Mouse (Mus musculus): ENCODE results near the gene Zfp628.

DNA sequence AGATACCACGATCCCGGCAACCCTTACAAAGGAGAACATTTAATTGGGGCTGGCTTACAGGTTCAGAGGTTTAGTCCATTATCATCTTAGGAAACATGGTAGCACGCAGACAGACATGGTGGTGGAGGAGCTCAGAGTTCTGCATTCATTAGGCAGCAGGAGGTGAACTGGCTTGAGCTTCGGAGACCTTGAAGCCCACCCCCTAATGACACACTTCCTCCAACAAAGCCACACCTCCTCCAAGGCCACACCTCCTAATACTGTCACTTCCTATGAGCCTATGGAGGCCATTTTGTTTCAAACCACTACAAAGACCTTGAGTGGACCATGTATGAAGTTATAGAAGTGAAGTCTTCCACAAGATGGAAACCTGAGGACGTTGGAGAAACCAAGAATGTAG, 2.8 kb upstream of the Zfp628 start:
- TF ChIP-seq CTCF (IDR thresholded peaks at IDR 0.05; ENCODE audit: low read depth) (no peak), EP300 (IDR thresholded peaks at IDR 0.05; ENCODE audit: low read depth) (no peak)

All from heart, postnatal 0 days (tissue).